Mouse (Mus musculus) G1E (cell line): ENCODE measurements around the gene Snrnp40.

Experiments
- CTCF ChIP-seq: IDR thresholded peaks from 2 replicates; pipeline ENCODE4 v1.5.1; 2012; ENCODE audit warnings: low read depth, low read length, inconsistent platforms, mixed read lengths
- GATA1 ChIP-seq: IDR thresholded peaks from 2 replicates; pipeline ENCODE4 v1.6.1; 2012; ENCODE audit warnings: borderline replicate concordance, low read length, inconsistent platforms, mixed read lengths
- GATA2 ChIP-seq: IDR thresholded peaks from 2 replicates; pipeline ENCODE4 v1.6.1; 2012; ENCODE audit warnings: low read depth, low read length, inconsistent platforms, borderline replicate concordance
- POLR2AphosphoS5 ChIP-seq: IDR thresholded peaks from 2 replicates; pipeline ENCODE4 v1.6.1; 2012; ENCODE audit warnings: low read depth, low read length, inconsistent platforms; ENCODE audit not compliant: insufficient replicate concordance
- TAL1 ChIP-seq: conservative IDR thresholded peaks from 2 replicates; pipeline ENCODE4 v1.6.1; 2012; ENCODE audit warnings: low read depth, low read length, inconsistent platforms, mixed read lengths

DNA sequence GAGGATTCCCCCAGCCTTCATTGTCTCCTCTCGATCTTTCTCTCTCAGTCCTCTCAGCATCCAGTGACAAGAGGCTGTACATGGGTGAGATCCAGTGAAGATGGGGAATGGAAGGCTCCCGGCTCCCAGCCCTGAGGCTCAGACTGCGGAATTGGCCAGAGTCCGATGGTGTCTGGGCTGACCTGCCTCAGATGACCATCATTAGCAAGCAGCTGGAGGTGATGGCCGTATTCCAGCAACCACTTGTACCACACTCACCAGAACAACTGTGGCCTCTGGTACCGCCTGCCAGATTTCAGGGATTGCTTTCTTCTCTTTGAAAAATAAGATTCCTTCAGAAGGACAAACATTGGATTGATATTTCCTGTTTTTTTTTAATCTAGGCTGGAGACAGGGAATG is 29.6 kb downstream of the Snrnp40 start:
- no peak for TF ChIP-seq CTCF
- no peak for TF ChIP-seq GATA1
- no peak for TF ChIP-seq TAL1
- TF ChIP-seq GATA2 = no peak
- TF ChIP-seq POLR2AphosphoS5 = no peak
